Mouse (Mus musculus): ENCODE results near the gene Peg10.
A peak's percentile ranks its signal among the peaks of the same experiment; 100 is the strongest.

Peg10 gene

DNA sequence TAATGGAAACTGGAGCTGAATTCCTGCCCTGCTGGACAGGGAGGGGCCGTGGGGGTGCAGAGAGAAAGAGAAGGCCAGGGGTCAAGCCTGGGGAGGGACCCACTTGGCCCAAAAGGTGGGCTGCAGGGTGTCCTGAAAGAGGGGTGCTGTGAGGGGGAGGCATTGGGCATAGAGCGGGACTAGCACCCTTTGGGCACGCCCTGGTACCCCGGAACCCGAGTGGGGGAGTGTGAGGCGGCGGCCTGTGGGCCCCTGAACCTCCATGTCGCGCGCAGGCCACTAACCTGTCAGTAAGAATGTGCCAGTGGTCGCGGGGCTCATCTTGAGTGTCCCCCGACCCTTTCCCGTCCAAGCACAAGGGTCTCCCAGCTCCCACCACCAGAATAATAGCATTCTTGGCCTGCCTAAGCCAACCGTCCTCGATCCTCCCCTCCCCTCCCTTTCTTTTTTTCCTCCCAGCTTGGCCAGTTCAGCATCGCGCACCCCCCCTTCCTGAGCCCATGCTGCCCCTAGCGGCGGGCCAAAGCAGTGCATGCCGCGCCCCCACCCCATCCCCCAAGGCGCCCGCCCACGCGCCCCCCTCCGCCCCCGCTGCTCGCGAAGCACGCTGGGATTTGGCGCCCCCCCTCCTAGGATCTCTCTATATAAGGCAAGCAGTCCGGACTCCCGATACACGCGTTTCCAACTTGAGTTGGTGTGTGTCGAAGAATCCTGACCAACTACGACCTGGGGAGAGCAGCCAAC is at the start of gene Peg10, which contains the start of gene Sgce:
Peg10 (plus strand) TSS at position 611 of the 744 bp plus-strand sequence.
Sgce (minus strand) TSS at position 512 of the 744 bp plus-strand sequence.
- peak; percentile 59 for DNase-seq

- DNase-seq = no peak
Observed at GRCm38 (mm10) chr6:4701641-4702040, 45.5 kb upstream of the Peg10 start.

DNA sequence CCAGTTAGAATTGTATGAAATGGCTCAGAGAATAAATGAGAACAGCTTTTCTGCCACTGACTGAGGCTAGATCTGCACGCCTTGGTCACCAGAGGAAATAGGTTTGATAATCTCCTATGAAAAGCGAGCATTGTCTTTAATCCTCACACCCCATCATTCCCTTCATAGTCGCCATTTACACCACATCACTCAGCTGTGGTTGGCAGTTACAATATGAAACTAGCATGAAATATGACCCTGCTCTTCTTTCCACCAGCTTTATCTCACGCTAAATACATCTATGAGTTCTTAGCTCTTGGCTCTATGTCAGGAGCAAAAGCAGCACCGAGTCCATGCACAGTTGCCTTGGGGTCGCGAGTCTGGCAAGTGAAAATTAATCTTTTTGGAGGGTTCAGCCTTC is 43.2 kb upstream of the Peg10 start:
- DNase-seq = no peak

DNA sequence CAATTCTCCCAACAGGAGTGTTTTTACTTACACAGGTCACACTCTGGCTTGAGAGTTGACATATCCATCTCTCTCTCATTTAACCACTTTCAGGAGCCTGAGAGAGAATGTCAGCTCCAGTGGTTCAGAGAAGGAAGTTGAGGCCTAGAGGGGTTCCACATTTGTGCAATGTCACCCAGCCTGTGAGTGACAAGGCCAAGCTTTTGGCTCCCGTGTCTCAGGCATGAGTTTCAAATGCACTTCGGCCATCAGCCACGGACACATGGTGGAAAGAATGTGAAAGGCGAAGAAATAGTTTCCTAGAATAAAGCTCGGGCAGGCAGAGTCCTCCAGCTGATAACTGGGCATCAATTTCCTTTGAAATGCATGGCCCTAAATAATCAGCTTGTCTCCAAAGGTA is 40.7 kb upstream of the Peg10 start:
- no peak for DNase-seq

GRCm38 (mm10) chr6:4708971-4709370 is 38.1 kb upstream of the Peg10 start:
- no peak for DNase-seq

- no peak for DNase-seq
Observed at GRCm38 (mm10) chr6:4716171-4716570, 30.9 kb upstream of the Peg10 start.

- no peak for DNase-seq
Observed at GRCm38 (mm10) chr6:4717344-4717743, 29.8 kb upstream of the Peg10 start.

- DNase-seq = no peak
Observed at GRCm38 (mm10) chr6:4722142-4722541, 25.0 kb upstream of the Peg10 start.

DNA sequence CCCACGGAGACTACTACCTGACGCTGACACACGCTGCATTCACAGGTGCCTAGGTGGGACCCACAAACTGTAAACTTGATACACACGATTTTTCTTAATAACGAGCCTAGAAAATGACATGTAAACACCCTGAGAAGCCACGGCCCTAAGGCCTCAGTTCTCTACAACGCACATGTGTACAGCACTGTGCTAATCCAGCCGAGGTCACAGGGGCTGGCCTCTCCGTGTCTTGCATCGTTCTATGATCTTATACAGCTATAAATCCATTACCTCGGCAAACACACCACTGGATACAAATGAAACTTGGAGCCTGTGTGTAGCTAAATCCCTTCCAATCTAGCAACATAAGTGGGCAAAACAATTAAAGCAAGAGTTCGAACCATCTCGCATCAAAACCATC is 24.4 kb upstream of the Peg10 start:
- no peak for DNase-seq

GRCm38 (mm10) chr6:4723998-4724757 is 22.9 kb upstream of the Peg10 start:
- no peak for DNase-seq

DNA sequence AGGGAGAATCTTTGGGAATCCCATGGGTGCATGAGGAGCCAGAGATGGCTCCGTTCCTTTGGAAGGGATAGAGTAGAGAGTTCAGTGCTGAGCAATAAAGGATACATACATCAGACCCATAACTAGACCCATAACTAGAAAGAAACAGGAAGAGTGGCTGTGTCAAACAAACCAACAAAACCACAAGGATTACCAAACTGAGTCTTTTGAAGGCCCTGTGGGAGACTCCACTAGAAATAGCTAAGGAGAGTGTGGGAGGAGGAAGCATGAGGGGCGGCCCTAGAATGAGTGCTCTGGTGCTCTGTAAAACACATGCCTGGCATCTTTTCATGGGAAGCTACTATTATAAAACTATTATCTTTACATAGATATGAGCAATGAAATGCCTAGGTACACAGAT is 18.8 kb upstream of the Peg10 start:
- DNase-seq = no peak

DNA sequence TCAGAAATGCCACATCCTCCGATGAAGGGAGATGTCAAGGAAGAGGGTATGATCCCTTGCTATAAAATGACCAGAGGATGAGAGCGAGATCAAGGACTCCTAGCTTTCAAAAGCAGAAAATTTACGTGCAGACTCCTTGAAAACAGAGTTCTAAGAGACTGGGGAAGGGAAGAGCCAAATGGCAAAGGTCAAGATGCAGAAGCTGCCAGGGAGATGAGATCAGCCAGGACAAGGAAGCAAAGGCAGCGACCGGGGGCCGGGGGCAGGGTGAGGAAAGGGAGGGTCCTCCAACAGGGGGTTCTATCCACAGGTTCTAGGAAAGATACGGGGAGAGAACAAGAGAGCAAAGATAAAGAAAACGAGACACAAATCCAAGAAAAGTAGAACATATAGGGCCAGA is 15.4 kb upstream of the Peg10 start:
- no peak for DNase-seq

DNA sequence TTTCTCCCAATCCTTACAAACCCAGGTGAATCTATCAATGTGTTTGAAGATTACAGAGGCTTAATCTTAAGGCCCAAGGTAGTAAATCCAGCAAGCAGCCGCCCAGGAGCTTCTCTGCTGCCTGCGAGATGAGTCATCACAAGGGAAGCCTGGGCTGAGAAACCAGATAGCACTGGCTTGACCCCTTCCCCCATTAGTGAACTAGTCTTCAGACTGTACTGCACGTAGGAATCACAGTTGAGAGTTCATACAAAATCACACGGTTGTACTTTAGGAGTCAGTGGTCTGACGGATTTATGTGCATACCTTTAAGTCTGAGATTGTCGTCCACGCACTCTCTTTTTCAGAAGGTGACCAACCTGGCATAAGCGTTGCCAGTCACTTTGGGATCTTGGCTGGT is 13.9 kb upstream of the Peg10 start:
- no peak for DNase-seq

DNA sequence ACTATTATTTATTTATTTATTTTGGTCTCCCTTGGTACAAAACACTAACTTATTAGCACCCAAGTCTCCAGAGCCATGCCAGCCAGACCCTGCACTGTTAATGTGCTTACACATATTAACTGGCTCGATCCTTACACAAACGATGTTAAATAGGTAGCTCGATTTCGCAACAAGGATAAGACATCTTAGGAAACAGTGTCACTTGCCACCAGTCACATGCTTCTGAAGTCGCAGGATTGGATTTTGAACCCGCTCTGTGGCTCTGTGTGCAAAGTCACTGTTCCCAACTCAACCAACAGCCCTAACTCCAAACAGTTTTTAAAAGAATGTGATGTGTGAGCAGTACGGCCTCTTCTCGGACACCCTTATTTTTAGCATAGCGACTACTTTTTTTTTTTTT is 10.7 kb upstream of the Peg10 start:
- no peak for DNase-seq

- no peak for DNase-seq
Observed at GRCm38 (mm10) chr6:4738034-4738629, 9.0 kb upstream of the Peg10 start.

DNA sequence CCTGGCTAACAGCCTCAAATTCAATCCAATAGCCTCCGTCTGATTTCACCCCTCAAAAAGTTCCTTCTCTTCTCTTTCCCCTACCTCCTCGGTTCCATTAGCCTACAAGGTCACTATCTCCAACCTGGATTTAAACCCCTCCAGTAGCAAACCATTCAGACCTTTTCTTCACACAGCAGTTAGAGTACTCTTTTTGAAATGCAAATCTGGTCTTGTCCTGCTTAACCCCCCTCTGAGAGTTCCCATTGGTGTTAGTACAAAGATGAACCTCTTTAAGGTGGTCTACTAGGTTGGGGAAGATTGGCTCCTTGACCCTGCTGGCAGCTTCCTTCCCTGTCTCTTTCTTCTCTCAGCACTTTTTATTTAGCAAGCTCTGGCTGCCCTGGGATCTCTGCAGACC is 8.4 kb upstream of the Peg10 start:
- DNase-seq = no peak

GRCm38 (mm10) chr6:4739522-4740355 is 7.4 kb upstream of the Peg10 start:
- DNase-seq = no peak

- peak; percentile 47 for DNase-seq
Observed at GRCm38 (mm10) chr6:4740511-4740910, 6.6 kb upstream of the Peg10 start.

DNA sequence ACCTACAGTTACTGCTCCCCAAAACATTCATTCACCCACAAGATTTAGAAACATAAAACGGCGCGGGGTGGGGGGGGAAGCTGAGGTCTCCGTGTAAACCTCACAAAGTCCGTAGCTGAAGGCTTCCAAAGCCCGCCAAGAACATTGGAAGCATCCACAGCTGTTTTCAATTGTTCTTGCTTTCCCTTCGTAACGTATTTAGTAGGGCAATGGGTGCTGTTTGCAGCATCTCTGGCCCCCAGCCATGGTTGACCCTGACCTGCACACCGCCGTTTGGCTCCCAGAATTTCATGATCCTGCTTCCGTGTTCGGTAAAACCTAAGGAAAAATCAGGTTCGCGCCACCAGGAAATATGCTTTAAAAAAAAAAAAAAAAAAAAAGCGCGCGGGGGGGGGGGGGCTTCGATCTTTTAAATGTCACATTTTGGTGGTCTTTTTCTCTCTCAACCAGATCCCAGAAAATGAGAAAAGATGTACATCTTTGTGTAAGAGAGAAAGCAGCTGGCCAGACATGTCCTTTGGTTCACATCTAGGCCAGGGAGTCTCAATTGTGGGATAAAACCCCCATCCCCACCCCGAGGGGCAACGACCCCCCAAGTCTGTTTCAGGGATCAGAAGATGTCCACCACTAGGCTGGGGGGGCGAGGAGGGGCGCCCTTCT is 940 bp upstream of the Peg10 start:
- no peak for DNase-seq

DNA sequence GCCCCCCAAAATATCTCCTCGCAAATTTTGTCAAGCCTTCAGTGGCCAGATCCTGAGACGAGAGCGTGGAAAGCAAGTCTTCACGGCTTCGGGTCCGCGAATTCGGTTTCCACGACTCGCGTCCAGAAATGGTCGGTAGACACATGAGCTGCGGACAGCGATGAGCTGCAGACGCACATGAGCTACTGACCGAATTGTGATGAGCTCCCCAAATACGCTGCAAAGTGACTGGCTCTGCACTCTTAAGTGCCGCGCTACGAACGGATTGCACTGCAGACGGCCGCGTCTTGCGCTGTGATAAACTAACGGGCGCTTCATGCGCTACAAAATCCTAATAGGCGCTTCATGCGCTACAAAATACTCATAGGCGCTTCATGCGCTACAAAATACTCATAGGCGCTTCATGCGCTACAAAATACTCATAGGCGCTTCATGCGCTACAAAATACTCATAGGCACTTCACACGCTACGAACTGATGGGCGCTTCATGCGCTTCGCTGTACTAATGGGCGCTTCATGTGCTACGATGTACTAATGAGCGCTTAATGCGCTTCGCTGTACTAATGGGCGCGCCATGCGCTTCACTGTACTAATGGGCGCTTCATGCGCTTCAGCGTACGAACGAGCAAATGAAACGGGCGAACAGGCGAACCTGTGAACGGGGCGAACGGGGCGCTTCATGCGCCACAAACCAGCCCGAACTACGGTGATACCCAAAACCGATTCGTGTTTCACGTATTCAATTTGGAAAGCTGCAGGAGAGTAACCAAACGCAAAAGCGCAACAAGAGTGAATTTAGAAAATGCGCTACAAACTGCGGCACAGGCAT is 785 bp downstream of the Peg10 start:
- peak; percentile 63 for DNase-seq

DNA sequence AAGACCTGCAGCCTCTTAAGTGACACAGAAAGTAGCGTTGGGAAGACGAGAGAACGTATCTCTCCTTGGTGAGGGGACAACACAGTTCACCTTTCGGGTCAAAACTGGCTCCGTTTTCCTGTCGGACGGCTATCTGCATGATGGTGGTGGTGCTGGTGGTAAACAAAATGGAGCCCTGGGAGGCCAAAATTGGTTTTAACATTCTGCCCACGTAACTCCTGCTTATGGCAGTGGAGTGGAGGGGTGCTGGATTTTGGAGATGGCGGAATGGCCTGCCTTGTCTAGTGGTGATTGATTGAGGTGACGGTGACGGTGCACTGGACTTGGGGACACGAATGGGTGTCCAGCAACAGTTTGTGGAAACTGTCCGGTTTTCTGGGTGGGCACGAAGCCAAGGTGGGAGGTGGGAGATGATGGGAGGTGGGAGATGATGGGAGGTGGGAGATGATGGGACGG is 1.4 kb downstream of the Peg10 start:
- no peak for DNase-seq
